Mouse (Mus musculus) frontal cortex, postnatal 25 days (tissue): Measurements from ENCODE around the gene Vkorc1l1.
A peak's percentile ranks its signal among the peaks of the same experiment; 100 is the strongest.

Experiments used
- DNase-seq, 2 experiments: peaks; one replicate each; pipeline ENCODE4 v3.0.0; 2022; ENCODE audit warnings: low spot score in 2 of 2

The Vkorc1l1 gene

DNA sequence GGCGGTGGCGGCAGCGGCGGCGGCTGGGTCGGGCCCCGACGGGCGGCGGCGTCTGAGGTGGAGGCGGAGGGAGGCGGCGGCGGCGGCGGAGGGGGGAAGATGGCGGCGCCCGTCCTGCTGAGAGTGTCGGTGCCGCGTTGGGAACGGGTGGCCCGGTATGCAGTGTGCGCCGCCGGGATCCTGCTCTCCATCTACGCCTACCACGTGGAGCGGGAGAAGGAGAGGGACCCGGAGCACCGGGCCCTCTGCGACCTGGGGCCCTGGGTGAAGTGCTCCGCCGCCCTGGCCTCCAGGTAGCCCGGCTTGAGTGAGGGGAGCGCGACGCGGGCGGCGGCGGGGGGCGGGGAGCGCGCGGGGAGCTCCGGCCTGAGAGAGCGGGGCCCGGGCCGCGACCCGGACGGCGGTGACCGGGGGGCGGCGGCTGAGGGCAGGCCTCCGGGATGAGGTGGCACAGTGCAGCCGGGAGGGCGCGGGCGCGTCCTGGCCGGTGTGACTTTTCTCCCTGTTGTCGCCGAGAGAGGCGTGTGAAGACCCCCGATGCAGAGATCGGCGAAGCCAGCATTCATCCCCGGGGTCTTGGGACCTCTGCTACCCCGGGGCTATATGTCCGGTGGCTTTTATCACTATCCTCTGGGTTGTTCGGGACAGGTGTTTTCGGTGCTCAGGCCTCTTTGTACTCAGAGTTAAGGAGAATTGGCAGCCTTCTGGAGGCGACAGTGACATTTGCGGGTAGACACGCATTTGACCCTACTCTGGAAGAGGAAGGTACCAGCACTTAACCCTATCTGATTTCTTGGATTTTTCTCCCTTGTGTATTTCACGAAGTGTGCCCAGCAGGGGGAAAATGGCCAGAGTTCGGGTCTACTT, 536 bp downstream of the Vkorc1l1 start:
- peak; percentile 11 to 14 for DNase-seq

DNA sequence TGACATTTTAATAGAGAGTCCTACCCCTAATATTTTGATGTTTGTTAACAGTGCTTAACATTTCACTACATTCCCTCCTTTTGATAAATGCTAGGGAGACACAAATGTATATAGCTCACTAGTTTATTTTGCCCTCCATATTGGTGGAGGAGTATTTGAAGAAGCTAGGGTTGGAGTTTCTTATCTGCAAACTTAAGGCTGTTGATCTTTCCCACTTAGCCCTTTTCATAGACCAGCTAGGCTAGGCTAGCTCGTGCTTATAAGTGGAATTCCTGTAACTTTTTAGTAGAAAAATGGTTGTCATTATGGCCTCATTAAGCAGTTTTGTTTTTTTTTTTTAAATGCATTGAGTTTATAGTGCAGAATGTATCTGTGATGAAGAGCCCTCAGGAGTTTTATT, 1.6 kb downstream of the Vkorc1l1 start:
- DNase-seq, result no peak

DNA sequence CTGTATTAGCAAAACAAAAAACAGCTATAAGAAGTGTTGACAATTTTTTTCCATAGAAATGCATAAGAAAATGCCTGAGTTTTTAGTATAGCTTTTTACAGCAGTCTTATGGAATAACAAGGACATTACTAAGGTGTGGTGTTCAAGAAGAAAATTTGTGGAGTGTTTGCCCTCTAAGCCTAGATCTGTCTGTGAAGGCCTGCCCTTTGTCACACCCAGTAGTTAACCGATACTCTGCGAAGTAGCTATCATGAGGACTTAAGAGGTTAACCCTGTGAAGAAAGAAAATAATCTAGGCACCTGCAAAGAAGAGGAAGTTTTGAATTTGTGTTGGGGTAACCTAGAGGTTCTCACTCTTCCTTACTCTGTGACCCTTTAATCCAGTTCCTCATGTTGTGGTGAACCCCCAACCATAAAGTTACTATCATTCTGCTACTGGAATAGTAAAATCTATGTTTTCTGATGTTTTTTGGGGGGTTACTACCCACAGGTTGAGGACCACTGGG, 5.8 kb downstream of the Vkorc1l1 start:
- DNase-seq, result no peak

DNA sequence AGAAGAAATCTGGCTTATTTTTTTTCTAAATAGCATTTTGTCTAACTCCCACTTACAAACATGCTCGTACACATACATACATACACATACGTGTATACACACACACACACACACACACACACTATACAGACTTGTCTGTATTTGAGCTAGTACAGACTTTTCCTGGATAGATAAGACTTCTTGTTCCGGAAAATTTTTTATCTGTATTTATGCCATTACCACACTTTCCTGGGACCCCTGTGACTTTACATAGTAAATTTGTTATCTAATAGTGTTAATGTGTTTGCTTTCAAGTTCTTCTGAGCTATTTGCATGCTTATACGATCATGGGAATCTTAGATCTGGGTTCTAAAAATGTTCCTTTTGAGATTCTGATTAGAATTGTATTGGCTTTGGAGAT, 10.4 kb downstream of the Vkorc1l1 start:
- DNase-seq, result no peak

DNA sequence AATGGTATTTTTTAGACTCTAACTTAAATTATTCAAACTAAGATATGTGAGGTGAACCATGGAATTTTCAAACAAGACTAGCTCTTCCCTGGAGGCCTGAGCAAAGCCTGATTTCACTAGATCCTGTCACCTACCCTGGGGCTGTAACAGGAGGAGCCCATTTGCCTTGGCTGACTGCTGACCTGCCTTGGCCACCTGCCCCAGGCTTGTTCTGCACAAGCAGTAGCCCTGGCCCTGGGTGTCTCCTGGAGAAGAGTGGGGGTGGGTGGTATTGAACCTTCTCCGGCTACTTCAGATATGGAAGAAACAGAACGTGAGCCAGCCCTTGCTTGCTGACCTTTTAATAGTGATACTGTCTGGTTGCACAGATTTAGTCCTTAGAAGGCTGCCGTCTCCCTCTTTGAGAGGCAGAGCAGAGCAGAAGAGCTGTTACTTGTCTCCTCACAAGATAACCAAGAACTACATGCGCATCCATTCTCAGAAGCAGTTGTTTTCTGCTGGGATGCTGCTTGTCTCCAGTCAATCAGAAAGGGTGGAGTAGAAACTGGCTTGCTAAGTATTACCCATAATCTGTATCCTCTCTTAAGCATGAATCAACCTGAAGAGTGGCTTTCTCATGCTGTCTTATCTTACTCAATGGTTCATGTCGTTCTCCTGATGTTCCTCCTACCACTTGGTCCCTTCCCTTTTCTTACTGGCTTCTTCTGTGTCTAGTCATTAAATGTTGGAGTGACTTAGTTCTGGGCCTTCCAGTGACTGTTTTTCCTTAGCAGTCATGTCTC, 12.9 kb downstream of the Vkorc1l1 start:
- no peak for DNase-seq

DNA sequence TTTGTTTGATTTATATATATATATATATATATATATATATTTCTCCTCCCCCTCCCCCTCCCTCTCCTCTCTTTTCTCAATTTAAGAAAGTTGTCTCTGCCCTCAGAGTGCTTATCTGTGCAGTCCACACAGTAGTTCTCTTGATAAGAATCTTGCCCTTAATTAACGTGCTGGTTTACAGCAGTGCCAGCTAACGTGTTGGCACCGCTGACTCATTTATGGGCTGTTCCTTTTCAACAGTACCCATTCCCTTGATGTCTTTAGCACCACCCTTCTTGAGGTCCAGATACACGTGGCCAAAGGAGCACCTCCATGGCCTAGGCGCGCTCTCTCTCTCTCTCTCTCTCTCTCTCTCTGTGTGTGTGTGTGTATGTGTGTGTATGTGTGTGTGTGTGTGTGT, 14.0 kb downstream of the Vkorc1l1 start:
- DNase-seq, result no peak

DNA sequence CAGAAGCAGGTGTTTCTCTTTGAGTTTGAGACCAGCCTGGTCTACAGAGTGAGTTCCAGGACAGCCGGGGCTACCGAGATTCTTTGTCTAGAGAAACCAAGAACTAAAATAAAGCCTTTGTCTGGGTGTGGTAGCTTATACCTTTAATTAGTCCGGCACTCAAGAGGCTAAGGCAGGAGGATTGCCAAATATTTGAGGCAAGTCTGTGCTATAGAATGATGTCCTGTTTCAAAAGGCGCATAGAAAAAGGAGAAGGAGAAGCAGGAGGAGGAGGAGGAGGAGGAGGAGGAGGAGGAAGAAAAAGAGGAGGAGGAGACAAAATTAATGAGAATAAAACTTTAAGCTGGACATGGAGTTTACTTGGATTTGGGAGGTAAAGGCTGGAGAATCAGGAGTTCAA, 21.5 kb downstream of the Vkorc1l1 start:
- DNase-seq, result no peak

DNA sequence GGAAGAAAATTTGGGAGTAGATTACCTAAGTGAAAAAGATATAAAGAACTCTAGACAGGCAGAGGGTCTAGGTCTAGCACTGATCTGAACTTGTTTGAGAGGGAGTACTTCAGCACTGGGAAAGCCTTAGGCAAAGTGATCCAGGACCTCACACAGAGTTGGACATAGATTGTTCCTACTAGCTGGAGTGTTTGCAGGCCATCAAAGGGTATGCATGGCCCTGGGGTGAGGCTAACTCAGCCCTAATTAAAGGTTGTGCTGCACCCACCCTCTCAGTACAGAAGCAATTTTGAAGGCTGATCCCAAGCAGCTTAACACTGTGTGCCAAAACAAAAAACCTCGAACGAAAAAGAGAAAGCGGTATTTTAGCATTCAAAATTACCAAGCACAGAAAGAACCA, 24.7 kb downstream of the Vkorc1l1 start:
- DNase-seq, result no peak

DNA sequence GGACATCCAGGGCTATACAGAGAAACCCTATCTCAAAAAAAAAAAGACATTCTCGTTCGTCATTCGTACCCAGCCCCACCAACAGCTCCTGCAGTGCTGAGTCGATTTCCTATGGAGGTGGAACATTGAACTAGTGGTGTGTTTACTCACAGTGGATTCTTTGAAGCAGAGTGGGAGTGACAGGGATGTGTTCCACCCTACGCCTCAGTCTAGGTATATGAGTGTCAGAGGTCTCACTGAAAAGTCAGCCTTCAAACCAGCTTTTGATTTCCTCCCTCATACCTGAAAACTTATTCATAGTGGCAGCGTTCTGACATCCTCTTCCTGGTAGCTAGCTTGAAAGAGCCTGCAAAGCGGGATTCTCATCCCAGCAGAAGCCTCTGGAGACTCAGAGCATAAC, 26.6 kb downstream of the Vkorc1l1 start:
- DNase-seq, result no peak

DNA sequence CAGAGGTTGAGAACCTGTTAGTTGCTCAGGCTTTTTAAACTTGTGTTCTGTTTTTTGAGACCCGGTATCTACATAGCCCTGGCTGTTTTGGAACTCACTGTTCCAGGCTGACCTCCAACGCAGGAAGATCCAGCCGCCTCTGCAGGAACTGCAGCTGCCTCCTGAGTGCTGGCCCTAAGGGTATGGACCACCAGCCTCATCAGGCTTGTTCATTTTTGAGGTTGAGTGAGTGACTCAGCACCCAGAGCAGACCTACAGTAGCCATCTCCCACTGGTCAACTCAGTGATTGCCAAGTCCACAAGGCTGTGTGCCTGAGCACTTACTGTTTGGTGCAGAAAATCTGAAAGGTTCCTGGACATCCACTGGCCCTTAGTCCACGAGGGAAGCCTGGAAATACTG, 29.7 kb downstream of the Vkorc1l1 start:
- DNase-seq, result no peak

DNA sequence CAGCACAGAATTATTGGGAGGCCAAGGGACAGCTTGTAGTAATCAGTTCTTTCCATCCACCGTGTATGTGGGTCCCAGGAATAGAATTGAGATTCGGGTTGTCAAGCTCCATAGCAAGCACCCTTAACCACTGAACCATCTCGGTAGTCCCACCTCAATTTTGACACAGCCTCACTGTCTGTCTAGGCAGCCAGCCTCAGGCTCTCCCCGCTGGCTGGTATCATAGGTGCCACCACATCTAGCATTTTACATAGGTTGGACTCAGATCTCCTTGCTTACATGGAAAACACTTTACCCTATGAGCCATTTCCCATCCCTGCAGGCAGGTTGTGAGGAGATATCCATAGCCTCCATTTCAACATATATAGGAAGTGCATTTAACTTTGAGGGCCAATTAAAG, 32.6 kb downstream of the Vkorc1l1 start:
- no peak for DNase-seq

DNA sequence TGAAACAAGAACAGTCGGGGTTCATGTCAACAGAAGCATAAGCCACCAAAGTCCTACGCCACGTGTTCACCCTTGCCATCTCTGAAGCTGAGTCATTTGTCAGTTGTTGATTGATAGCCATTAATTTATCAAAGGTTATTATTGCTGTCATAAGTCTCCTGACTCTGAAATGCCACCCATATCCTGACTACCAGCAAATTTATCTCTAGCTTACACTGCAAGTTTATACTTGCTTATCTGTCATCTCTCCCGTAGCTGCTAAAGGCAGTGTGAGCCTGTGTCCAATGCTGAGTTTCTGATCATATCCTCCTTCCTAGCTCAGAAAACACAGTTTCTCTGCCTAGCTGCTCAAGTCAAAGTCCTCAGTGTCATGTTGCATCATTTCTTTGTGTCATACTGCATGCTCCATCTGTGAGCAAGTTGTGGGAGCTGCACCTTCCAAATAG, 33.1 kb downstream of the Vkorc1l1 start:
- DNase-seq, result no peak

DNA sequence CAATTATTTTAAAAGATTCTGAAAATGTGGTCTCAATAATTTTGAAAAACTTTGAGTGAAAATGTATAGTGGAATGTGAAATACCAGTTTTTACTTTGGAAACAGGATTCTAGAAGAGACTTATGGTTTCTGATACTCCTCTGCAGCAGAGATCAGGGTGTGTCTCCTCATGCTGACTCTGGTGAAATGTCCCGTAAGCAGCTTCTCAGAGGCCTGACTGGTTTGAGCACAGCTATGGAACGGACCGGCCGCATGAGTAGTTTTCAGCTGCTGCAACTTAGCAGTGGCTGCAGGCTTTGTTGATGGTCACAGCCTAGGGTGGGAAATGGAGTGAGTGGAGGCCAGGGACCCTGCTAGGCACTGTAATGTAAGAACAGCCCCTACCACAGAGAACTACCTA, 36.0 kb downstream of the Vkorc1l1 start:
- no peak for DNase-seq

DNA sequence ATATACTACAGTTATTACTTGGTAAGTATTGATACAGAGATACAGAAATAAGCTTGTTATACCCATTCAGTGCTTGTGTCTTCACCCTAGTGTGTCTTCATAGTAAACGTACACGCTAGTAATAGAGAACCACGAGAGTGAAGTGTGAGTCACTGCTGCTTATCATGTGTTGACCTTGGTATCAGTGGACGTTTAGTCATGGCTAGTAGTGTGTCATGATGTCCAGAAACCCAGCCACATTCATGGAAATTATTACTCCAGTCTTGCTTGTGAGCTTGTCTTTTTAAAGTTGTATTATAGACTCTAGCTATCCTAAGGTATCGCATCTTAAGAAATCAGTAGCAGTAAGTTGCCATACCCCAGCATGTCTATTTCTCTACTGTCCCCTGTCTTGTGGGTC, 36.8 kb downstream of the Vkorc1l1 start:
- no peak for DNase-seq

DNA sequence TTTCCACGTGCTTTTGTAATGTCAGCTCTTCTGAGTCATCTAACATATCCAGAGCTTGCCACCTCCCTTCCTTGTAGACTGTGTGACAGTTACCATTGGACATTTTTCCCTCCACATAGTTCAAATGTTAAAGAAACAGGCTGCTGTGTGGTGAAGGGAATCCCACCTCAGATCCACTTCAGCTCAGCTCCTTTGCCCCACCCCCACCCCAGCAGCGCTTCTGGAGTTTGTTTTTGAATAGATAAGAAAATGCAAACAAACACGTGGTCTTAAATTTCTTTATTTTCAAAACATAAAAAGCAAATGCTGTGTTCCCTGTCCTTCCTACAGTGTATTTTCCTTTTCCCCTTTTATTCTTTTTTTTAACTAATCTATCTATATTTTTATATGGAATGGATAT, 38.4 kb downstream of the Vkorc1l1 start:
- no peak for DNase-seq

DNA sequence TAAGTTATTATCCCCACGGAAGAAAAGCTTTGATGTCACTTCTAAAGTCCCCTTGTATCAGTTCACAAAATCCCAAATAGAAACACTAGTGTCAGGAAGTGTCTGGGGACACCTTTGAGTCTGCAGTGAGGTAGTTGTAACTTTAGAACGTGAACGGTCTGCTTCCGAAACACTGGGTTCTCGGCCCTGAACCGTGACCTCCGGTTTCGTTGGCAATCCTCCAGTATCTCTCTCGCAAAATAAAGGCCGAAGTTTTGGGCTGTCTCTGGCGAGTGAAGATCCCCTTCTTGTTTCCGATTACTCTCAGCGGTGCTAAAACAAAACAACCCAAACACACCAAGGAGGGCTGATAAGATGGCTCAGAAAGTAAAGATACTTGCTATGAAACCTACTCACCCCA, 47.6 kb downstream of the Vkorc1l1 start:
- DNase-seq, result no peak

DNA sequence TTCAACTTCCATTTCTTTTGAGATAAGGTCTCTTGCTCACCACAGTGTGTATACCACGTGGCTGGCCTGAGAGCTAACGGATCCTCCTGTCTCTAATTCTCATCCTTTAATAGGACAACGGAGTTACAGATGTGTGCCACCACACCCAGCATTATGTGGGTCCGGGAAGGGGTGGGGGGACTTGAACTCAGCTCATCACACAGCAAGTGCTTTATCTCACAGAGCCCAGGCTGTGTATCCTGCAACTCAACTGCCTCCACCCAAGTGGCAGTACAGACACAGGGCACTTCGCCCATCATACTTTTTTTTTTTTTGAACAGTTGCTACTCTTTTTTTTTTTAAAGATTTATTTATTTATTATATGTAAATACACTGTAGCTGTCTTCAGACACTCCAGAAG, 50.1 kb downstream of the Vkorc1l1 start:
- DNase-seq, result no peak

DNA sequence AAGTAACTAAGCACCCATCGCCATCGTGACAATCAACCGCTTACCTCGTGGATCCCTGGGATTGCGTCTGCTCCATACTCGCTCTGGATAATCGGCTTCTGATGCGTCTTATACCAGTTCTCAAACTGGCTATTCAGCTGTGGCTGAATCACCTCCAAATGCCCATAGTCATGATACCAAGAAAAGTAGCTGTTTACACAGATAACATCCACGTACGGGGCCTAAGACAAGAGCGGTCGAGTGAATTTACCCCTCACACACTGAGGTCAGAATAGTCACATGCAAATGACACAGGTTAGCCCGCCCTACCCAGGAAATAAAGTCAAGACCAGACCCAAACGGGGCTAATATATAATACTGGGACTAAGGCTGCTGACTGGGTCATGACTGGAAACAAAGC, 51.6 kb downstream of the Vkorc1l1 start:
- no peak for DNase-seq

DNA sequence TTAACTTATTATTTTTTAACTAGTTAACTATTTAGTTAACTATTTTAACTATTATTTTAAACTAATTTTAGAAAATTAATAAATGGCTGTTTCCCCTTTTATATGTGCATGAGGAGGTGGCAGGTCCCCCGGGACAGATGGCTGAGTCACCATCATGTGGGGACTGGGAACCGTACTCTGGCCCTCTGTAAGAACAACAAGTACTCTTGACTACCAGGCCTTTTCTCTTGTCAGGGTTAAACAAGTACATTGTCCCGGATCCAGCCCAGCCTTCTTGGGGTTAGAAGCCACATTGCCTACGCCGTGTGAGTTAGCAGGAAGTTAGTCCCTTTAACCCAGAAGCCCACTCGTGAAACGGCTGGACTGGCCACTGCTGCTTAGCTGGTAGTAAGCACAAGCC, 53.2 kb downstream of the Vkorc1l1 start:
- DNase-seq, result no peak

DNA sequence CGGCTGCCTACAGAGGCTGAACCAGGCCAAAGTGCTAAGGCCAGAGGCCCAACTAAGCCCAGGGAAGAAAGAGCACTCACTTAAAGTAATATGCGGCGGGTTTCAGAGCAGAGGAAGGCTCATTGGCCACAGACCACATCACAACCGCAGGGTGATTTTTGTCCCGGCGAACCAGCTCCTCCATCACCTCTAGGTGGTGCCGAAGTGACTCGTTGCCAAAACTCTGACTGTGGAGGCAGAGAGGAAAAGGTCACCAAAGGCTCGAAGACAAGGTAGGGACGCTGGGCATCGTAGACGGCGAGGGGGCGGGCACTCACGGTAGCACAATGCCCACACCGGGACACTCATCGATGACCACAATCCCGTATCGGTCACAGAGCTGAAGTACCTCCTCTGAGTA, 55.9 kb downstream of the Vkorc1l1 start:
- DNase-seq, result no peak

DNA sequence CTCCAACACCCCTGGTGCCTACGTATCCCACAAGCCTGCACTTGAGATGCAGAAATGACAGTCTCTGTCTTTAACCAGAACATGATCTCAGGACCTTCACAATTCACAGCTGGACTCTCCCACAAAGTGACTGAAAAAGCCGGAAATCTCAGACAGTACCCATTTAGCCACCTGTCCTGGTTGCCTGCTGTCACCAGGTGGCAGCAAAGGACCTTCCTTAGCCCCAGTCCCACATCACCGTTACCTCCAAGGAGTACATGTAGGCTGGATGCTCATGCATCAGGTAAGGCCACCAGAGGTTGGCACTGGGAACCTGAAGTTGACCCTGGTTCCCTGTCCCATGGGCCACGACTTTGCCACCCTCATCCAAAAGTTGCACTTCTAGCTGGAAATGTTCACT, 57.3 kb downstream of the Vkorc1l1 start:
- DNase-seq, result peak; percentile 28 to 30

DNA sequence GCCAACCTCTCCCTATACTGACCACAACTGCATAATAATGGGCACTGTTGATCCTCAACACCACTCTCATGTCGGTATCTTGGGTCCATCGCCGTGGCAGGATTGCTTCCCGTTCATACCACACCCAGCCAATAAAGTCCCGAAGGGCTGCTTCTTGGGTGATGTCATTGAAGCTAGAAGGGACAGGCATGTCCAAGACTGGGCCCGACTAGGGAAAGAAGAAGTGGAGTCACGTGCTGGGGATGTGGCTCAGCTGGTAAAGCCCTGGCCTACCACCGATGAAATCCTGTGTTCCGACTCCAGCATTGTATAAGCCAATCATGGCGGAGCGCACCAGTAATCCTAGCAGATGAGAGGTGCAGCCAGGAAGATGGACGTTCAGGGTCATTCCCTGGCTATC, 59.0 kb downstream of the Vkorc1l1 start:
- no peak for DNase-seq
